In genomic region chr19:30299536-30299935, GRCm38 (mm10) we compare ENCODE assay signal across 17 mouse cellular contexts.
"Had no signal": no experiment of that assay in that cellular context is flagged by ENCODE, and none has a peak within 500 bp of the region (broad histone marks: within the 10 kb centered on the region; RNA-seq: fewer than 3 reads in every experiment).

No protein-coding gene starts in this region.

- H3K4me1 ChIP-seq: midbrain, embryonic 13.5 days; neural tube, embryonic 12.5 days; stomach, embryonic 15.5 days had no signal

- ATAC-seq: lung, postnatal 0 days; midbrain, embryonic 13.5 days; midbrain, embryonic 15.5 days had no signal

- H3K27ac ChIP-seq: lung, embryonic 15.5 days; macrophage; midbrain, embryonic 13.5 days; midbrain, embryonic 15.5 days; neural tube, embryonic 12.5 days; stomach, embryonic 15.5 days; stomach, postnatal 0 days had no signal

- H3K36me3 ChIP-seq: lung, embryonic 15.5 days; midbrain, embryonic 13.5 days; midbrain, embryonic 15.5 days; neural tube, embryonic 12.5 days; stomach, embryonic 15.5 days had no signal

- H3K4me3 ChIP-seq: lung, embryonic 15.5 days; megakaryocyte, embryonic 14.5 days; midbrain, embryonic 13.5 days; midbrain, embryonic 15.5 days; neural tube, embryonic 12.5 days; stomach, embryonic 15.5 days had no signal

- H3K27me3 ChIP-seq: lung, embryonic 15.5 days; midbrain, embryonic 13.5 days; midbrain, embryonic 15.5 days; neural tube, embryonic 12.5 days; stomach, embryonic 15.5 days had no signal

- DNase-seq: lung, adult 2 months; lung, postnatal 14 days; lung, postnatal 36 days; right cerebral cortex, postnatal 14 days; thymus, adult 2 months; thymus, postnatal 25 days; thymus, postnatal 4 days had no signal

- H3K9me3 ChIP-seq: lung, embryonic 15.5 days; midbrain, embryonic 13.5 days; midbrain, embryonic 15.5 days; neural tube, embryonic 12.5 days; stomach, embryonic 15.5 days had no signal

- H3K9ac ChIP-seq: lung, embryonic 15.5 days; midbrain, embryonic 13.5 days; midbrain, embryonic 15.5 days; neural tube, embryonic 12.5 days; stomach, embryonic 15.5 days had no signal

- H3K4me2 ChIP-seq: lung, embryonic 15.5 days; midbrain, embryonic 11.5 days; midbrain, embryonic 13.5 days; midbrain, embryonic 15.5 days; neural tube, embryonic 12.5 days; stomach, embryonic 15.5 days had no signal
